Mouse (Mus musculus) cerebellum, adult 8-10 months (tissue): ENCODE data around the gene Tacc3.

Experiments
- DNase-seq: peaks from one replicate; pipeline ENCODE4 v3.0.0; 2022

The Tacc3 gene

GRCm38 (mm10) chr5:33656739-33657138 is 1.2 kb upstream of the Tacc3 start:
- no peak for DNase-seq

GRCm38 (mm10) chr5:33657251-33657786 is 609 bp upstream of the Tacc3 start:
- no peak for DNase-seq

GRCm38 (mm10) chr5:33658664-33659050 is 729 bp downstream of the Tacc3 start:
- no peak for DNase-seq

- DNase-seq, result no peak
Measured at GRCm38 (mm10) chr5:33668223-33668622, 10.3 kb downstream of the Tacc3 start.

GRCm38 (mm10) chr5:33671659-33672058 is 13.7 kb downstream of the Tacc3 start:
- no peak for DNase-seq

- DNase-seq, result no peak
Measured at GRCm38 (mm10) chr5:33674439-33674838, 16.5 kb downstream of the Tacc3 start.

GRCm38 (mm10) chr5:33675964-33676363 is 18.0 kb downstream of the Tacc3 start:
- no peak for DNase-seq

- DNase-seq, result no peak
Measured at GRCm38 (mm10) chr5:33678244-33678643, 20.3 kb downstream of the Tacc3 start.

GRCm38 (mm10) chr5:33681044-33681443 is 23.1 kb downstream of the Tacc3 start:
- DNase-seq, result no peak

- DNase-seq, result no peak
Measured at GRCm38 (mm10) chr5:33681611-33682388, 23.9 kb downstream of the Tacc3 start.

- no peak for DNase-seq
Measured at GRCm38 (mm10) chr5:33682963-33683362, 25.0 kb downstream of the Tacc3 start.

- no peak for DNase-seq
Measured at GRCm38 (mm10) chr5:33683897-33684652, 26.1 kb downstream of the Tacc3 start.

GRCm38 (mm10) chr5:33684932-33685331 is 27.0 kb downstream of the Tacc3 start:
- no peak for DNase-seq

- no peak for DNase-seq
Measured at GRCm38 (mm10) chr5:33687142-33687541, 29.2 kb downstream of the Tacc3 start.

- DNase-seq, result no peak
Measured at GRCm38 (mm10) chr5:33688278-33689220, 30.6 kb downstream of the Tacc3 start.

GRCm38 (mm10) chr5:33689221-33689844 is 31.4 kb downstream of the Tacc3 start:
- no peak for DNase-seq

- DNase-seq, result no peak
Measured at GRCm38 (mm10) chr5:33689852-33690645, 32.1 kb downstream of the Tacc3 start.

GRCm38 (mm10) chr5:33692393-33692792 is 34.5 kb downstream of the Tacc3 start:
- no peak for DNase-seq

- no peak for DNase-seq
Measured at GRCm38 (mm10) chr5:33694461-33694847, 36.5 kb downstream of the Tacc3 start.

GRCm38 (mm10) chr5:33694848-33695717 is 37.2 kb downstream of the Tacc3 start:
- no peak for DNase-seq
